Mouse (Mus musculus): Measurements from ENCODE around the gene Ppox. TPM values are rescaled to one million over a fixed set of nuclear protein-coding genes. Genes with fewer than 3 reads are reported as not detected.
"Not testable (repeated sequence)": the region's sequence is repeated elsewhere in the genome, so short reads cannot be mapped to it uniquely, and the experiment has no call there.

Gene Ppox
- polyA plus RNA-seq, 1 experiment from 2014 or later = 45.0 TPM

DNA sequence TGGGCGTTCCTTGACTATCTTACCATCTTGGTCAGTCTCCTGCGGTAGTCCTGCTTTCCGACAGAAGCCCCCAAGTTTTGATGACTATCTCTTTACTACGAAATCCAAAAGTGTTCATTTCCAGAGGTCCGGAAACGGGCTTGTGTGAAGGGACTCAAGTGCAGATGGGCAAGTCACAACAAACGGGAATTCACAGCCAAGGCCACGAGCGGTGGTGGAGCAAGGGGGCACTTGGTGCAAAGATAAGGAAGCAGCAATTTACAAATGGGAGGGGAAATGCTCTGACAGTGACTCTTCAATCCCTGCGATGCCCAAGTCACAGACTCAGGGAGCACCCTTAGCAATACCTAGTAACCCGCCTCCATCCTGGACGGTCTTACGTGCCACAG lies 33.5 kb downstream of the Ppox start:
- Histone ChIP-seq H3K9ac (peak overlapping the region; percentile 62), H3K36me3 (peaks cover 23% of the 10 kb centered on the region), H3K27me3 (no peaks in the 10 kb centered on the region), H3K9me3 (no peaks in the 10 kb centered on the region), H3K27ac (peak overlapping the region; percentile 81), H3K4me2 (peak overlapping the region; percentile 65), H3K4me3 (peak overlapping the region; percentile 72), H3K4me1 (replicated peaks) (peaks cover 59% of the 10 kb centered on the region)
- WGBS = 14% methylated on average over 13 of the region's 13 CpGs
- ATAC-seq (ENCODE audit: low FRiP score) = peak; percentile 4

DNA sequence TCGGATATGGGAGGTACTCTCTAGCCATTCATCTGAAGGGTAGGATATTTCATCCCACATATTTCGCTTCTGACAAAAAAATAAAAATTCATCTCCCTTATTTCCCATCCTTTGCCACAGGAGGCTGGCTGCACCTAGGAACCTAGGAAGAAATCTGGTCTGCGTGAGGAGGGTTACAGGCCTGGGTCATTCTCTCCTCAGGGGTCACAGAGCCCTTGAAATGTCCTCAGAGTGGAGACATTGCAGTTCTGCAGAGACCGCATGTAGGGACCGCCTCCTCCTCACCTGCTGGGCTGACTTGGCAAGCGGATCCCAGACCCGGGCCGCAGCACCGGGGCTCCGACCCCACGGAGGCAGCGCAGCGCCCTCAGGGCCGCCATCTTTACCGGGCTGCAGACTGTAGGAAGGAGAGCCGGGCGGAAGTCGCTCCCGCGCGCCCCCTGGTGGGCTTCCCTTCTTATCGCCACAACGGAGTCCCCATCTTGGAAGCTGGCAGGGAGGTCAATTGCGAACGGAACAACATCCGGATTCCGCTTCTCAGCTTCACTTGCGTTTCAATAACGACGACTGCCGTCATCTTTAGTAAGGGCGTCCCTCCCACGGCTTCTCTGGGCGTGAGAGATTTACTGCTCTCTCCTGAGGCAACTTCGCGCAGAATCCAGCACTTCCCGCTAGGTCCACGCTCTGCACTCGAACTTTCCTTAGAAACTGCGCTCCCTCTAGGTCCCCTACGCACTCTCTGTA lies 34.1 kb downstream of the Ppox start:
- H3K36me3 ChIP-seq = peaks cover 28% of the 10 kb centered on the region
- peak overlapping the region; percentile 72 for H3K4me3 ChIP-seq
- H3K27ac ChIP-seq = peak overlapping the region; percentile 81
- peak; percentile 93 for ATAC-seq (ENCODE audit: low FRiP score)
- no peaks in the 10 kb centered on the region for H3K27me3 ChIP-seq
- peaks cover 53% of the 10 kb centered on the region for H3K4me1 ChIP-seq (replicated peaks)
- under 1% methylated on average over 41 of the region's 41 CpGs for WGBS
- H3K9ac ChIP-seq = peak overlapping the region; percentile 96
- H3K4me2 ChIP-seq = peak overlapping the region; percentile 77
- no peaks in the 10 kb centered on the region for H3K9me3 ChIP-seq

DNA sequence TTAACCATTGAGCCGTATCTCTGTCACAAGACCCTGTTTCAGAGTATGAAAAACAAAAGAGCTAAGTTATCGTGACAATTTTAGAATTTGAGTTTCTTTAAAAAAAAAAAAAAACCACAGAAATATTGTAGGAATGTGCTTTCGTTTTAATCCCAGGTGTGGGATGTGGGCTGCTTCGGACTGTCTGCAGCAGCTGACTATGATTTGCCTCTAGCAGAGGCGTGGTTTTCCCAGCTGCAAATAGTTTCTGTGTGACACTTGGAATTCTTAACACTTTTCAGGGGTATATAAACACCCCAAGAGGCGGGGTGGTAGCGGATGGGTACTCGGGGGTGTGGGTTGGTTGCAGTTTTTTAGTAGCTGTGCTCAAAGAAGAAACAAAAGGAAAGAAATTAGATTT lies 35.6 kb downstream of the Ppox start:
- H3K4me3 ChIP-seq = no peak overlapping the region
- WGBS = 95% methylated on average over 8 of the region's 8 CpGs
- no peak overlapping the region for H3K4me2 ChIP-seq

DNA sequence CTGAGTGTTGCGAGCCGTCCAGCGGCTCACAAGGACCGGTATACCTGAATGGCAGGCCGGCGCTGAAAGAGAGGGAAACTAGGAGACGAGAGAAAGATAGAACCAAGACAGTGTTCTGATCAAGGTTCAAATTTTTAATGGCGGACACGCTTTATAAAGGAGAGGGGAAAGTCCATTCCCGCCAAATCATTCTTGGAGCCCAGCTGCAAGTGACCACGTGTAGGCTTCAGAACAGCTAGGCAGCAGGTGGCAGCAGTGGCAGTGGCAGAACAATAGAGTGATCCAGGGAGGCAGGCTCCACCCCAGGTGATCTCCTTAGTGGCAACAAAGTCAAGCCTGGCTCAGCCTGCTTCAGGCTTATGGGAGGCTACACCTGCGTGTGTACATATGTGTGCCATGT lies 39.0 kb downstream of the Ppox start:
- not testable (repeated sequence) for H3K27ac ChIP-seq; H3K4me3 ChIP-seq; H3K9me3 ChIP-seq; H3K27me3 ChIP-seq; H3K4me2 ChIP-seq; H3K9ac ChIP-seq; ATAC-seq (ENCODE audit: low FRiP score)
- H3K36me3 ChIP-seq = peaks cover 76% of the 10 kb centered on the region
- H3K4me1 ChIP-seq (replicated peaks) = peaks cover 15% of the 10 kb centered on the region
- 84% methylated on average over 12 of the region's 12 CpGs for WGBS

More for the DNA sequence above, 35.6 kb downstream of the Ppox start:
- no peaks in the 10 kb centered on the region for H3K9me3 ChIP-seq
- H3K36me3 ChIP-seq = peaks cover 43% of the 10 kb centered on the region
- H3K4me1 ChIP-seq (replicated peaks) = peaks cover 38% of the 10 kb centered on the region
- H3K27me3 ChIP-seq = no peaks in the 10 kb centered on the region
- H3K9ac ChIP-seq = no peak overlapping the region
- H3K27ac ChIP-seq = no peak overlapping the region
- no peak for ATAC-seq (ENCODE audit: low FRiP score)

DNA sequence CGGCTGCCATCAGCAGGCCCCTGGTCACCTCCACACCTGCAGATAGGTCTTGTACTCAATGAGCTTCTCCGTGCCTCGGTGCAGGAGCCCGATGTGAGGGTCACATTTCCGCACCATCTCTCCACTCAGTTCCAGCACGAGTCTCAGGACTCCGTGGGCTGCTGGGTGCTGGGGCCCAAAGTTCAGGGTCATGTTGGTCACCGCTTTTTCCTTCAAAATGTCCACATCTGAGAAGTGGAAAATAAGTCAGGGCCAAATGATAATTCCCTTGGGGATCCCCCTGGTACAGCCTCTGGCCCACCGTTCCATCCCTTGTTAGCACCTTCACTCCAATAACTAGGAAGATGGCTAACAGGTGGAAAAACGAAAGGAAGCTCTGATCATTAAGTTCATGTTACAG lies 40.1 kb downstream of the Ppox start:
- Histone ChIP-seq H3K27ac (no peak overlapping the region), H3K36me3 (peaks cover 86% of the 10 kb centered on the region)
- WGBS = 94% methylated on average over 10 of the region's 10 CpGs

DNA sequence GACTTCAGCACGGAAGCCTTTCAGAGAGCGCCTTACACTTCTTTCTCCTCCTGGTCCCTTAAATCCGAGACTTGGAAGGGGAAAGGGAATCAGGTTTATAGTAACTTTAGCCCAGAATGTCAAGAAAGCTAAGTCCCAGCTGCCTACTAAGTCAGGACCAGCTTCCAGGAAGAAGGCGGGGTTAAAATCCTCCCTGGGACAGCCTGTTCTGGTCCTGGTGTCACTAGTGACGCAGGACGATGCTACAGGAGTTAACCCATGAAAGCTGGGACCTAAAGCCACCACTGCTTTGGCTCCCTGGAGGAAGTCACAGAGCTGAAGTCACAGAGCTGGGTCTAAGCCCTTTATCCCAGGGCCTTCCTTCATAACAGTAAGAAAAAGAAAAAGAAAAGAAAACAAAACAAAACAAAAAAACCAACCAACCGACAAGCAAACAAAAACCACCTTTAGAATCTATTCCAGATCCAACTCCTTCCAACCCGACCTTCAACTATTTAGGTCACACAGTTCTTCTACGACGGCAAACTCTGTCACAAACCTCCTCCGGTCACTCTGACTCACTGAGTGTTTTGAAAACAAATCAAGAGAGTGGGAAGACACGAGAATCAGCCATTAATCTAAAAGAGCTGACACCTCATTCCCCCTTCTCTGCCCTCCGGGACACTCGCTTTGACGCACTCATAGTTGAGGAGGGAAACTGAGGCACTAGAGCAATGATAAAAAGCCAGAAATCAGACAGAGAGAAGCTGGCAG lies 40.8 kb downstream of the Ppox start:
- Histone ChIP-seq H3K27ac (no peak overlapping the region), H3K27me3 (no peaks in the 10 kb centered on the region), H3K9ac (no peak overlapping the region), H3K4me1 (replicated peaks) (0 out of 2 replicates have a peak, but pooled peaks cover 3% of the 10 kb centered on the region), H3K4me3 (no peak overlapping the region), H3K4me2 (no peak overlapping the region), H3K36me3 (peaks cover 92% of the 10 kb centered on the region), H3K9me3 (no peaks in the 10 kb centered on the region)
- 74% methylated on average over 15 of the region's 15 CpGs for WGBS
- ATAC-seq (ENCODE audit: low FRiP score) = no peak

More for the DNA sequence above, 40.1 kb downstream of the Ppox start:
- no peak overlapping the region for H3K9ac ChIP-seq
- no peaks in the 10 kb centered on the region for H3K9me3 ChIP-seq
- peaks cover 8% of the 10 kb centered on the region for H3K4me1 ChIP-seq (replicated peaks)
- H3K4me3 ChIP-seq = no peak overlapping the region
- no peaks in the 10 kb centered on the region for H3K27me3 ChIP-seq
- ATAC-seq (ENCODE audit: low FRiP score) = no peak
- no peak overlapping the region for H3K4me2 ChIP-seq

DNA sequence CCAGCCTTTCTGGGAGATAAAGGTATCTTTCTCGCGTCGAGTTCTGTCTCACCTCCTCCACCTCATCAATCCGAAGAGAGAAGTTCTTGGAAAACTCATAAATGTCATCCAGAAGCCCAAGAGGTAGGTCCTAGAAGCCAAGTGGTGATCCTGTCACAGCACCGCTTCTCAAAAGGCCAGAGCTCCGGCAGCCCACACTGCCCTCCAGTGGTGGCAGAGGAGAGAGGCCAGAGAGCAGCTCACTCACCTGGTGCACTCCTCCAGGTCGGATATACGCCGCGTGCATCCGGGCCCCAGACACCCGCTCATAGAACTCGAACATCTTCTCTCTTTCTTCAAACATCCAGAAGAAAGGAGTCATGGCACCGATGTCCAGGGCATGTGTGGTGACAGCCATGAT lies 42.5 kb downstream of the Ppox start:
- Histone ChIP-seq H3K4me3 (no peak overlapping the region), H3K36me3 (peaks cover 98% of the 10 kb centered on the region), H3K27ac (no peak overlapping the region), H3K27me3 (no peaks in the 10 kb centered on the region), H3K9ac (no peak overlapping the region), H3K4me1 (replicated peaks) (no peaks in the 10 kb centered on the region), H3K9me3 (no peaks in the 10 kb centered on the region), H3K4me2 (no peak overlapping the region)
- ATAC-seq (ENCODE audit: low FRiP score) = no peak
- WGBS = 77% methylated on average over 14 of the region's 14 CpGs

DNA sequence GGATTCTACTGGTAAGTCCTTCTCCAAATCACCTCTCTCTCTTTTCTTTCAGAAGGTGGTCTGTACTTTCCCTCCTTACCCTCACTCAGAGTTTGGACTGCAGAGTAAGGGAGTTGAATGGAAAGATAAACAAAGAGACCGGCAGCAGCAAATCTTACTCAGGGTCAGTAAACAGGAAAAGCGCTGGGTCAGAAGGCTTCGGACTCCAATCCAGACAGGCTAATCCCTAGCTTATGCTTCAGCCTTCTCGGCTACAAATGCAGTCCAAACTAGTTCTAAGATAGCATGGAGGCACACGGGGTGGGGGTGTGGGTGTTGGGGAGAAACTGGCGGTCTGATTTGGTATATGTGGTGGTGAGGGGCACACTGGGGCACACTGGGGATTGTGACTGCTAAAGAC lies 43.5 kb downstream of the Ppox start:
- no peak overlapping the region for H3K4me3 ChIP-seq
- peaks cover 91% of the 10 kb centered on the region for H3K36me3 ChIP-seq
- no peaks in the 10 kb centered on the region for H3K4me1 ChIP-seq (replicated peaks)
- no peak overlapping the region for H3K27ac ChIP-seq
- no peaks in the 10 kb centered on the region for H3K9me3 ChIP-seq
- WGBS = 89% methylated on average over 6 of the region's 6 CpGs
- H3K4me2 ChIP-seq = no peak overlapping the region
- ATAC-seq (ENCODE audit: low FRiP score) = no peak
- no peaks in the 10 kb centered on the region for H3K27me3 ChIP-seq
- no peak overlapping the region for H3K9ac ChIP-seq

DNA sequence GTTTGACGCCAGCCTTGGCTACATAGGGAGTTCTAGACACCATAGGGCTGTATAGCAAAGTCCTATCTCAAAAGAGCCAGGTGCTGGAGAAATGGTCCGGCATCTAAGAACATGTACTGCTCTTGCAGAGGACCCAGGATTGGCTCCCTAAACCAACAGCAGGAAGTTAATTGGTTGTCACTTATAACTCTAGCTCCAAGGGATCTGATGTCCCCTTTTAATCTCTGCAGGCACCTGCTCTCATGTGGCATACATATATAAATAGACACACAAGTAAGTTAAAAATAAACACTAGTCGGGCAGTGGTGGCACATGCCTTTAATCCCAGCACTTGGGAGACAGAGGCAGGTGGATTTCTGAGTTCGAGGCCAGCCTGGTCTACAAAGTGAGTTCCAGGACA lies 45.2 kb downstream of the Ppox start:
- Histone ChIP-seq H3K9me3 (no peaks in the 10 kb centered on the region), H3K9ac (no peak overlapping the region), H3K4me3 (no peak overlapping the region), H3K27me3 (no peaks in the 10 kb centered on the region), H3K4me1 (replicated peaks) (no peaks in the 10 kb centered on the region), H3K27ac (no peak overlapping the region), H3K36me3 (peaks cover 76% of the 10 kb centered on the region), H3K4me2 (no peak overlapping the region)
- 90% methylated on average over 4 of the region's 4 CpGs for WGBS
- no peak for ATAC-seq (ENCODE audit: low FRiP score)

DNA sequence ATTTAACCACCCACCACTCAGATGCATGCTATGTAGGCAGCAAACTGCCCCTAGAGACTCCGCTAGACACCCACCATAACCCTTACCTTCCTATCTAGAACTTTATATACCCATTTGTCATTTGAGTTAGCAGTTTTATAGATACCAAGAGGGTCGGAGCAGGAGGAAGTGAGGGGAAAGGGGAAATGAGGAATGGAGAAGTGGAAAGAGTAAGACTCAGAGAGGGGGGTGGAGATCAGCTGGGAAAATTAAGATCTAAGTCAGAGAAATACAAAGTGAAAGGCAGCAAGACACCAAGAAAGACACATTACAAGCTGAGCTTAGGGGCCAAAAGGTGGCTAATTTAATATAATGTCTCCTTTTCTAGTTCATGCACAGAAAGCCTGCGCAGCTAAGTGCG lies 46.4 kb downstream of the Ppox start:
- Histone ChIP-seq H3K9me3 (no peaks in the 10 kb centered on the region), H3K36me3 (peaks cover 63% of the 10 kb centered on the region), H3K27ac (no peak overlapping the region), H3K4me1 (replicated peaks) (no peaks in the 10 kb centered on the region), H3K27me3 (no peaks in the 10 kb centered on the region), H3K4me3 (no peak overlapping the region), H3K4me2 (no peak overlapping the region), H3K9ac (no peak overlapping the region)
- no peak for ATAC-seq (ENCODE audit: low FRiP score)
- 95% methylated on average over 4 of the region's 4 CpGs for WGBS

DNA sequence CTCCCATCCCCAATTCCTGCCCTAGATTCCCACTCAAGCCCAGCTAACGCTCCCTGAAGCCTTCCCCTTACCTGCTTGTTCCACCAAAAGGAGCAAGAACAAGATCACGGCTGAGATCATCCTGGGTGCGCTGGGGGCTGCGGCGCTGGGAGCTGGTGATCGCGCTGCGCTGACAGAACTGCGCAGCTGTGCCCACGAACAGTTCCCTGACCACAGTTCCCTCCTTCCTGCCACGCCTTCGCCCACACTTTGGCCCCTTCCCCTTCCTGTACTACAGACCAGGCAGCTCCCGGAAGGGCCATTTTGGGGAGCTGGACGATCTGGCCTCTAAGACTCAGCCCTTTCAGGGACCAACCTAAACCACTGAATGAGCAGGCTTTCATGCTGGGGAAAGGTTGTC lies 46.9 kb downstream of the Ppox start, which contains the start of gene Fcer1g:
Gene Fcer1g (minus strand): TSS at position 240 of the 400 bp plus-strand sequence.
- Histone ChIP-seq H3K4me1 (replicated peaks) (no peaks in the 10 kb centered on the region), H3K4me3 (no peak within 1 kb of the TSS), H3K27me3 (no peaks in the 10 kb centered on the region), H3K36me3 (peaks cover 60% of the 10 kb centered on the region), H3K4me2 (no peak within 1 kb of the TSS), H3K27ac (no peak within 1 kb of the TSS), H3K9ac (0 out of 2 replicates have a peak within 1 kb of the TSS, but pooled peaks have one; percentile 19), H3K9me3 (no peaks in the 10 kb centered on the region)
- no peak for ATAC-seq (ENCODE audit: low FRiP score)
- 94% methylated on average over 14 of the region's 14 CpGs for WGBS

DNA sequence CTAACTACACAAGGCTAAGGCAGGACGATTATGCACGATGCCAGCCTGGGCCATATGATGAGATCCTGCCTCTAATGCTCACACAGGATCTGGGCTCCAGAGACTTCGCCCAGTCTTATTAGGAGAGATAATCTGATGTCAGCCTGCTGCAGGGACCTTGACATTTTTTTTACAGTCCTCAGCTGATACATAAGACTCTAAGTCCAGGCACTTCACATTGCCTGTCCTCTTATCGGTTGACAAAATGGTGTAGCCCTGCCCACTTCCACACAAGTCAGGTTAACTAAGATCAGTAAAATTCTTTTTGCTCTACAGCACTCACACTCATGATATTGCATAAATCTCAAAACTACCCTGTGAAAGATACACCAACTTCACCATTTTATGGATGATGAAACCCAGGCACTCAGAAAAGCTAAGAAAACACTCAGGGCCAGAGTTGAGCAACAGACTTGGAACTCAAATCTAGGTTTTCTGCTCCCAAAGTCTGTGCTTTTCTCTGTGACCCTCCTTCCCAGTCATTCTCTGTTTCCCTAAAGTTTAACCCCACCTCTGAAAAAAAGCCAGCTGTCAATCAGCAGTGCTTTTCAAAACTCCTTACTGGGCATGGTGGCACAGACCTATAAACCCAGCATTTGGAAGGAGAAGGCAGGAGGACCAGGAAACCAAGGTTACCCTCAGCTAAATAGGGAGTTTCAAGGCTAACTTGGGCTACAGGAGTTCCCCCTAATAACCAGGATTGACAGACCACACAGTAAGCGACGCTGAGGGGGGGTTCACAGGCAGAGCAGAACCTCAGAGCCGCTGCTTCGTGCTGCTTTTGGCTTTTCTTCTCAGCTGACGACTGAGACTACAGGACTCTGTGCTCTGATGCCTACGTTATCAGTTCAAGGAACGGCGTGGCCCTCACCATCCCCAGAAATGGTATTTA lies 47.9 kb downstream of the Ppox start:
- 87% methylated on average over 12 of the region's 12 CpGs for WGBS
- Histone ChIP-seq H3K9ac (0 out of 2 replicates have a peak overlapping the region, but pooled peaks have one; percentile 19), H3K4me2 (no peak overlapping the region), H3K4me3 (no peak overlapping the region), H3K4me1 (replicated peaks) (no peaks in the 10 kb centered on the region), H3K9me3 (no peaks in the 10 kb centered on the region), H3K27ac (no peak overlapping the region), H3K36me3 (peaks cover 49% of the 10 kb centered on the region), H3K27me3 (no peaks in the 10 kb centered on the region)
- no peak for ATAC-seq (ENCODE audit: low FRiP score)

All from hindbrain, embryonic 13.5 days (tissue).